Mouse (Mus musculus) heart, embryonic 15.5 days (tissue): ENCODE data around the gene Krt42. TPM values are rescaled to one million over a fixed set of nuclear protein-coding genes. Genes with fewer than 3 reads are reported as not detected.

Experiments
- ATAC-seq: fragments of 200-750 bp; cut with Nextera tagmentation; replicated peaks from 2 replicates; pipeline ENCODE4 v1.8.0; 2017; ENCODE audit warnings: low read depth, moderate TSS enrichment; ENCODE audit not compliant: insufficient number of reproducible peaks, insufficient read depth, low FRiP score
- H3K27ac ChIP-seq: fragments of 300-500 bp; sonication (generic); 2 replicates; pipeline ENCODE4 v1.5.1; 2015; ENCODE audit warnings: mild to moderate bottlenecking, inconsistent platforms
- H3K27me3 ChIP-seq: fragments of 300-500 bp; sonication (generic); 2 replicates; pipeline ENCODE4 v1.6.1; 2015; ENCODE audit warnings: inconsistent platforms
- H3K36me3 ChIP-seq: fragments of 300-500 bp; sonication (generic); 2 replicates; pipeline ENCODE4 v1.6.1; 2015; ENCODE audit warnings: mild to moderate bottlenecking, inconsistent platforms
- H3K4me1 ChIP-seq: fragments of 300-500 bp; sonication (generic); replicated peaks from 2 replicates; pipeline ENCODE4 v1.6.1; 2015; ENCODE audit warnings: inconsistent platforms
- H3K4me2 ChIP-seq: fragments of 300-500 bp; sonication (generic); 2 replicates; pipeline ENCODE4 v1.6.1; 2015; ENCODE audit warnings: inconsistent platforms, mild to moderate bottlenecking, moderate library complexity
- H3K4me3 ChIP-seq: fragments of 300-500 bp; sonication (generic); 2 replicates; pipeline ENCODE4 v1.5.1; 2015; ENCODE audit warnings: mild to moderate bottlenecking, inconsistent platforms
- H3K9ac ChIP-seq: fragments of 300-500 bp; sonication (generic); 2 replicates; pipeline ENCODE4 v1.6.1; 2015; ENCODE audit warnings: mild to moderate bottlenecking, inconsistent platforms
- H3K9me3 ChIP-seq: fragments of 300-500 bp; sonication (generic); replicated peaks from 2 replicates; pipeline ENCODE4 v1.6.1; 2016; ENCODE audit warnings: inconsistent platforms
- WGBS: fragments of 180-500 bp; shearing (Covaris S2); methylation state at CpG from one replicate; pipeline ENCODE4 v1.1.7; 2015; ENCODE audit warnings: mixed read lengths; 5-methylcytosine and 5-hydroxymethylcytosine counted together
- polyA plus RNA-seq: library from polyadenylated mRNA; unstranded; fragments of >200 nt; fragmentation: Nextera tagmentation; extraction: Ambion mirVana; gene quantifications from 2 replicates; pipeline ENCODE4 v1.2.1, GENCODE M21; 2015

Krt42 gene
- polyA plus RNA-seq, 1 experiment from 2014 or later, result not detected

DNA sequence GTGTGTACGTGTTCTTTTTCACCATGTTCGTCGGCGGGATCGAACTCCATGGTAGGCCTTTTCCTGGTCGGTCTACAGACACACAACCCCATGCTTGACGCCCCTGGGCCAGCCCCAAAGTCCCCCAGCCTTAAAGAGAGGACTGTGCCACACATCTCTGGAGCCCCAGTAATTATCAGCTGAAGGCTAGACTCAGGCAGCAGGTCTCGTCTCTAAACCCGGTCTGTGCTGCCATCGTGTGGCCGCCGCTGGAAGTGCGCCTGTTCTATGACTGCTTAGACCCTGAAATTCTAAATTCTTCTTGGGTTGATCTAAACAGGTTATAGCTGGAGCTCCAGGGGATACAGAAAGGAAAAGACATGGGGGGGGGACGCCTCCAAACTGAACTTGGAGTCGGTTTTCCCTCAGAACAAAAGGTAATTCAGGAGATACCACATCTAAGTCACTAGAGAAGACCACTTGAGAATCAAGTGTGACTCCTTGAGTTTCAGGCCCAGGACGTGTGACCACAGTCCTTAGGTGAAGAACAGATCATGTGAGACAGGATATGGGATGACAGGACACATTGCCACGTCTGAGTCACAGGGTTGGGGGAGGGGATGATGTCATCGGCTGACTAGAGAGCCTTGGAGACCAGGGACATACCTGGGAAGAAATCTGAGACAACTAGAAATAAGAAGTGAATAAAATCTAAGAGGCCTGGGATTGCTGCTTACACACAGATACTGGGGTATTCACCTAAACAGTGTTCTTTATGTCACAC is 28.8 kb upstream of the Krt42 start:
- Histone ChIP-seq H3K4me1 (peaks cover 7% of the 10 kb centered on the region; the same call in 1 of the 2 replicates), H3K4me2 (peak overlapping the region; percentile 50), H3K9me3 (no peaks in the 10 kb centered on the region), H3K9ac (no peak overlapping the region), H3K4me3 (peak overlapping the region; percentile 10; the same call in 1 of the 2 replicates), H3K36me3 (no peaks in the 10 kb centered on the region), H3K27ac (no peak overlapping the region), H3K27me3 (peaks cover 14% of the 10 kb centered on the region; the same call in 1 of the 2 replicates)
- ATAC-seq, result 0 out of 2 replicates have a peak, but pooled peaks have one; percentile 25
- WGBS, result 12% methylated on average over 18 of the region's 18 CpGs

DNA sequence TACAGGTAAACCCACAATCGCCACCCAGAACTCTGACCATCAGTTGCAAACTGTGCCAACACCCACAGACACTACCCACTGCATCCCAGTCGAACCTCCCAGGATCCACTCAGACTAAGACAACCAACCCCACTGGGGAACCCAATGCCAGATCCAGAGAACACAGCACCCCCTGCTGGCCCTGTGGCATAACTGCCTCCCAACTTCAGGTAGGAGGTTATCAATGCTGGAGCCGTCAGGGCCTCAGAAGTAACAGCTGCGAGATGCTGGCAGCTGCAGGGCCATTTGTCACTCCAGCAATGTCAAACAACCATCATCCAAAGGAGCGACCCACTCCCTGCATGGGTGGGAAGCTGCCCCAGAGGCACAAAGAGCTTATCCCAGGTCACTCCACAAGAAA is 28.1 kb upstream of the Krt42 start:
- Histone ChIP-seq H3K9ac (no peak overlapping the region), H3K9me3 (no peaks in the 10 kb centered on the region), H3K4me2 (peak overlapping the region; percentile 50), H3K27ac (no peak overlapping the region), H3K4me3 (peak overlapping the region; percentile 10; the same call in 1 of the 2 replicates), H3K27me3 (peaks cover 14% of the 10 kb centered on the region; the same call in 1 of the 2 replicates), H3K36me3 (no peaks in the 10 kb centered on the region), H3K4me1 (peaks cover 7% of the 10 kb centered on the region; the same call in 1 of the 2 replicates)
- 29% methylated on average over 5 of the region's 5 CpGs for whole genome bisulfite sequencing
- ATAC-seq, result no peak

- no peak overlapping the region for H3K27ac ChIP-seq
- no peak; the same call in 1 of the 2 replicates for ATAC-seq
- peaks cover 16% of the 10 kb centered on the region for H3K4me1 ChIP-seq
- no peak overlapping the region for H3K4me3 ChIP-seq
- H3K4me2 ChIP-seq, result no peak overlapping the region
- WGBS, result 8% methylated on average over 10 of the region's 10 CpGs
- H3K27me3 ChIP-seq, result peaks cover 14% of the 10 kb centered on the region; the same call in 1 of the 2 replicates
- no peaks in the 10 kb centered on the region for H3K9me3 ChIP-seq
- no peaks in the 10 kb centered on the region for H3K36me3 ChIP-seq
- H3K9ac ChIP-seq, result no peak overlapping the region
These were observed 25.6 kb upstream of the Krt42 start for GRCm38 (mm10) chr11:100295308-100295707.

DNA sequence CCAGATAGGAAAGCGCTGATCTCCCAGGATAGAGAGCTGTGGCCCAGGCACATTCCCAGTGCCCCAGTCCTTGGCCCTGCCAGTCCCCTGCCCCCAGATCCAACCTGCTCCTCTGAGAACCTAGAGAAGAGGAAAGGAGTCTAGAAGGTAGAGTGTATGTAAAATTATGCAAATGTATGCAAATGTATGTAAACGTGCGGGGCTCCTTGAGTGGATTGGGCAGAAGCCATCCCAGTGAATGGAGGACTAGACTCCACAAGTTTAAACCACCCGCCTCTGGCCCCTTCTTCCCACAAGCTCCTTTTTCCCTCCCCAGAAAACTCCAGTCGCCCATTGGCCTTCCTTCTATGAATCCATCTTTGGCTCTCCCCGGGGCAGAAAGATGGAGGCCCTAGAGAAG is 23.2 kb upstream of the Krt42 start:
- Histone ChIP-seq H3K27me3 (peaks cover 13% of the 10 kb centered on the region; the same call in 1 of the 2 replicates), H3K4me1 (peaks cover 29% of the 10 kb centered on the region), H3K9ac (no peak overlapping the region), H3K4me2 (no peak overlapping the region), H3K4me3 (no peak overlapping the region), H3K36me3 (no peaks in the 10 kb centered on the region), H3K9me3 (no peaks in the 10 kb centered on the region), H3K27ac (no peak overlapping the region)
- ATAC-seq, result no peak
- WGBS, result 64% methylated on average over 6 of the region's 6 CpGs

DNA sequence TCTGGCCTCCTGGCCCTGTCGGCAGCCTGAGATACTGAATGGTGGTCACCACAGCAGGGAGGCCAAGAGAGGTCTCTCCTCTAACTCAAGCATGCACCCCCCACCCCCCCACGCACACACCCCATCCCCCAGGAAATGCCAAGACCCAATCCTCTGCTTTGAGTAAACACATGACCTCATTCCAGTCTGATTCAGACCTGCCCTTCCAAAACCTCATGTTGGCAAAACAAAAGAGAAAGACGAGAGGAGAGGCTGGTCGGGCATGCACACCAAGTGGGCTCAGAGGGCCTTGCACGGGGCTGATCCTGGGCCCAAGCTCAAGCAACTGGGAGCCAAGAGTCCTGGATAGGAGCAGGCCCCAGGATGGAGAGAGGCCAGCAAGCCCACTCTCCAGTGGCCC is 20.6 kb upstream of the Krt42 start:
- ATAC-seq, result no peak; the same call in 1 of the 2 replicates
- Histone ChIP-seq H3K9ac (no peak overlapping the region), H3K4me2 (no peak overlapping the region), H3K4me3 (no peak overlapping the region), H3K27me3 (no peaks in the 10 kb centered on the region), H3K27ac (0 out of 2 replicates have a peak overlapping the region, but pooled peaks have one; percentile 29), H3K9me3 (no peaks in the 10 kb centered on the region), H3K4me1 (peaks cover 28% of the 10 kb centered on the region), H3K36me3 (no peaks in the 10 kb centered on the region)
- 28% methylated on average over 5 of the region's 5 CpGs for WGBS

DNA sequence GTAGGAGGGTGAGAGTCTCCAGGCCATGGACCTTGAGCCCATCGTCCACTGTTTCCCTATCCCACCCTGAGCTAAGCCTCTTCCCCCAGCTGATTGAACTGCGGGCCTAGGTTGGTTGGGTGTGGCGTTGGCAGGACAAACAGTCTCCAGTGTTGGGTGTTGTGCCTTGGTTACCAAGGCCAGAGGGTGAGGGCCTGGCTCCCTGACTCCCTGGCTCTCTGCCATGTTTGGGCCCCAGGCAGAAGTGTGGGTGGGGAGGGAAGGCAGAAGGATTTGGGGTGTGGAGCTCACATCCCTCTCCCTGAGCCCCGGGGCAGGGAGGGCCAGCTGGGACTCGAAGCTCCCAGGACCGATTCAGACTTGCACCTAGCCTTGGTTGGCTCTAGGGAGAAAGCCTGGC is 19.3 kb upstream of the Krt42 start:
- H3K9ac ChIP-seq, result no peak overlapping the region
- H3K36me3 ChIP-seq, result no peaks in the 10 kb centered on the region
- H3K4me3 ChIP-seq, result no peak overlapping the region
- H3K4me1 ChIP-seq, result peaks cover 26% of the 10 kb centered on the region
- H3K4me2 ChIP-seq, result no peak overlapping the region
- H3K27me3 ChIP-seq, result no peaks in the 10 kb centered on the region
- H3K9me3 ChIP-seq, result no peaks in the 10 kb centered on the region
- H3K27ac ChIP-seq, result no peak overlapping the region
- no peak for ATAC-seq
- WGBS, result 67% methylated on average over 6 of the region's 6 CpGs

- no peak for ATAC-seq
- Histone ChIP-seq H3K4me1 (peaks cover 26% of the 10 kb centered on the region), H3K27ac (peak overlapping the region; percentile 20; the same call in 1 of the 2 replicates), H3K36me3 (no peaks in the 10 kb centered on the region), H3K27me3 (no peaks in the 10 kb centered on the region), H3K4me3 (no peak overlapping the region), H3K4me2 (no peak overlapping the region), H3K9ac (no peak overlapping the region), H3K9me3 (no peaks in the 10 kb centered on the region)
- 42% methylated on average over 10 of the region's 10 CpGs for WGBS
These were observed 17.4 kb upstream of the Krt42 start for GRCm38 (mm10) chr11:100287024-100287423.

- H3K4me2 ChIP-seq, result no peak overlapping the region
- 0 out of 2 replicates have a peak, but pooled peaks cover 7% of the 10 kb centered on the region for H3K27me3 ChIP-seq
- no peak overlapping the region for H3K27ac ChIP-seq
- H3K9ac ChIP-seq, result no peak overlapping the region
- H3K4me3 ChIP-seq, result no peak overlapping the region
- no peaks in the 10 kb centered on the region for H3K36me3 ChIP-seq
- H3K9me3 ChIP-seq, result no peaks in the 10 kb centered on the region
- ATAC-seq, result no peak
- H3K4me1 ChIP-seq, result peaks cover 14% of the 10 kb centered on the region
- WGBS, result 77% methylated on average over 4 of the region's 4 CpGs
These were observed 15.3 kb upstream of the Krt42 start for GRCm38 (mm10) chr11:100284988-100285387.

- Histone ChIP-seq H3K4me3 (no peak overlapping the region), H3K9me3 (no peaks in the 10 kb centered on the region), H3K4me2 (no peak overlapping the region), H3K27me3 (0 out of 2 replicates have a peak, but pooled peaks cover 7% of the 10 kb centered on the region), H3K9ac (no peak overlapping the region), H3K4me1 (no peaks in the 10 kb centered on the region), H3K36me3 (no peaks in the 10 kb centered on the region), H3K27ac (no peak overlapping the region)
- 19% methylated on average over 10 of the region's 10 CpGs for WGBS
- 0 out of 2 replicates have a peak, but pooled peaks have one; percentile 13 for ATAC-seq
These were observed 12.9 kb upstream of the Krt42 start for GRCm38 (mm10) chr11:100282549-100282948.

DNA sequence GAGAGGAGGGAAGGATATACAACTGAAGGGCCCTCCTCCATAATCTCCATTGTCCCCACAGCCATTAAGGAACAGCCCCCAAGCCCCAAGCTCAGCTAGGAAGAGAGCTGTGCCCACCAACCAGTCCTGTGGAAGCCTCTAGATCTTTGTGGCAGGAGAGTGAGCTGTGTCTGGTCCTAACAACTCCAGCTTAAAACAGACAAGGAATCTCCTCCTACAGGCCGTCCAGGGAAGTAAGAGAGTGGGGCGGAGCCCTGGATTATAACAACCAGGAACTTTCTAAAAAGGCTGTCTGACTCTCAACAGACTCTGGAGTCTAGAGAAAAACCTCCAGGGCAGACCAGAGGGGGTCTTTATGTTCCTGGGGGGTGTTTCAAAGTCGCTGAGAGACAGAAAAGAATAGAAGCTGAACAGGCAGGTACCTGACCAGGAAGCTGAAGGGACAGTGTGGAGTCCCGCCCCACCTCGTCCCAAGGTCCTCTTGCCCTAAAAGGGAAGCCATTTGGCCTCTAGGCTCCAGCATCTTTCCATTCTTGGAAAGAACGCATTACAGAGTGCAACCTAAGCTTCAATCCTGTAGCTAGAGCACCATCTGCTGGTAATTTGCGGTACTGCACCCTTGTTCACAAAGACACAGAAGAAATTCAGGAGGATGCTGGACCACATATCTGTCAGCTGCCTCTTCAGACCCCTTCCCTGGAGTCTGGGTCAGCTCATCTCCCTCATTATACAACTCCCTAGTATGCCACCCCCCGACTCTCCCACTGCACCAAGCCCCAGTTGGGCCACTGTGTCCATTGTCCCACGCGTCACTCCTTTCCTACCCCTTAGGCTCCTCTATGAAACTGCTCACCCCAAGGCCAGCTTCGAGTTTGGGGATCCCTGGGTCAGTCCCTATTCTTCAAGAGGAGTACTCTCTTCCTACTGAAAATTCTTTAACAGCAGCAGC is 12.2 kb upstream of the Krt42 start:
- Histone ChIP-seq H3K36me3 (no peaks in the 10 kb centered on the region), H3K9ac (no peak overlapping the region), H3K27ac (no peak overlapping the region), H3K4me2 (no peak overlapping the region), H3K4me1 (no peaks in the 10 kb centered on the region), H3K9me3 (no peaks in the 10 kb centered on the region), H3K4me3 (no peak overlapping the region), H3K27me3 (0 out of 2 replicates have a peak, but pooled peaks cover 7% of the 10 kb centered on the region)
- WGBS, result 19% methylated on average over 11 of the region's 11 CpGs
- no peak for ATAC-seq

GRCm38 (mm10) chr11:100278759-100279158 is 9.1 kb upstream of the Krt42 start:
- peaks cover 1% of the 10 kb centered on the region; the same call in 1 of the 2 replicates for H3K4me1 ChIP-seq
- WGBS, result 49% methylated on average over 5 of the region's 5 CpGs
- H3K27ac ChIP-seq, result no peak overlapping the region
- H3K4me3 ChIP-seq, result no peak overlapping the region
- H3K9ac ChIP-seq, result no peak overlapping the region
- no peaks in the 10 kb centered on the region for H3K9me3 ChIP-seq
- ATAC-seq, result no peak
- H3K27me3 ChIP-seq, result 0 out of 2 replicates have a peak, but pooled peaks cover 7% of the 10 kb centered on the region
- H3K4me2 ChIP-seq, result no peak overlapping the region
- H3K36me3 ChIP-seq, result no peaks in the 10 kb centered on the region
